Mouse (Mus musculus) megakaryocyte, embryonic 14.5 days (primary cell): ENCODE data around the gene Mmp15. TPM values are rescaled to one million over a fixed set of nuclear protein-coding genes. Genes with fewer than 3 reads are reported as not detected.

ENCODE experiments used
- H3K27me3 ChIP-seq: replicated peaks from 2 replicates; pipeline ENCODE3; 2012; ENCODE audit warnings: inconsistent platforms
- H3K36me3 ChIP-seq: replicated peaks from 2 replicates; pipeline ENCODE3; 2012; ENCODE audit warnings: low read length, inconsistent platforms, mixed read lengths
- H3K4me1 ChIP-seq: 2 replicates; pipeline ENCODE4 v1.6.1; 2012; ENCODE audit warnings: inconsistent platforms
- H3K4me3 ChIP-seq: replicated peaks from 2 replicates; pipeline ENCODE3; 2012; ENCODE audit warnings: moderate library complexity, mild to moderate bottlenecking, inconsistent platforms
- H3K9me3 ChIP-seq: 2 replicates; pipeline ENCODE4 v1.6.1; 2012; ENCODE audit warnings: inconsistent platforms
- FLI1 ChIP-seq: IDR thresholded peaks from 2 replicates; pipeline ENCODE4 v1.6.1; 2012; ENCODE audit warnings: low read length, inconsistent platforms, mixed read lengths
- GATA1 ChIP-seq: IDR thresholded peaks from 3 replicates; pipeline ENCODE4 v1.6.1; 2012; ENCODE audit warnings: mixed read lengths, low read length, inconsistent platforms, borderline replicate concordance
- polyA plus RNA-seq: library from polyadenylated mRNA; stranded (reverse); fragments of >175 nt; gene quantifications from 2 replicates; pipeline ENCODE4 v1.2.3, GENCODE M21; 2012; ENCODE audit warnings: low replicate concordance; ENCODE audit not compliant: insufficient read depth

Gene Mmp15
- polyA plus RNA-seq, 1 experiment = 0.27 TPM

GRCm38 (mm10) chr8:95401091-95401490 is 49.0 kb downstream of the Mmp15 start:
- TF ChIP-seq GATA1 = no peak
- TF ChIP-seq FLI1 = no peak
- no peaks in the 10 kb centered on the region for H3K36me3 ChIP-seq

GRCm38 (mm10) chr8:95409518-95409917 is 57.5 kb downstream of the Mmp15 start:
- H3K27me3 ChIP-seq = peaks cover 11% of the 10 kb centered on the region
- peaks cover 6% of the 10 kb centered on the region for H3K4me1 ChIP-seq
- no peak overlapping the region for H3K4me3 ChIP-seq
- H3K36me3 ChIP-seq = peaks cover 9% of the 10 kb centered on the region
- H3K9me3 ChIP-seq = peaks cover 4% of the 10 kb centered on the region; the same call in 1 of the 2 replicates
- TF ChIP-seq FLI1 = no peak
- no peak for TF ChIP-seq GATA1

More at GRCm38 (mm10) chr8:95401091-95401490, 49.0 kb downstream of the Mmp15 start:
- H3K9me3 ChIP-seq = peaks cover 1% of the 10 kb centered on the region; the same call in 1 of the 2 replicates
- peaks cover 29% of the 10 kb centered on the region for H3K4me1 ChIP-seq
- peaks cover 43% of the 10 kb centered on the region for H3K27me3 ChIP-seq
- no peak overlapping the region for H3K4me3 ChIP-seq

GRCm38 (mm10) chr8:95411309-95411972 is 59.4 kb downstream of the Mmp15 start:
- Histone ChIP-seq H3K9me3 (no peaks in the 10 kb centered on the region), H3K27me3 (peaks cover 7% of the 10 kb centered on the region), H3K4me1 (peaks cover 6% of the 10 kb centered on the region), H3K4me3 (no peak overlapping the region), H3K36me3 (peaks cover 9% of the 10 kb centered on the region)
- TF ChIP-seq GATA1 = no peak
- no peak for TF ChIP-seq FLI1

- Histone ChIP-seq H3K27me3 (no peaks in the 10 kb centered on the region), H3K36me3 (peaks cover 48% of the 10 kb centered on the region), H3K4me3 (no peak overlapping the region), H3K4me1 (peaks cover 8% of the 10 kb centered on the region), H3K9me3 (no peaks in the 10 kb centered on the region)
- TF ChIP-seq FLI1 = no peak
- TF ChIP-seq GATA1 = no peak
Observed at GRCm38 (mm10) chr8:95422193-95422810, 70.2 kb downstream of the Mmp15 start.

Other genes starting within 250 kb of the Mmp15 start
- 53.9 and 60.5 TPM in 2 replicates for gene Kifc3, start 149.5 kb upstream of the Mmp15 start, polyA plus RNA-seq
- gene Cngb1, start 45.7 kb upstream of the Mmp15 start, polyA plus RNA-seq = 0.34 and 0.82 TPM in 2 replicates
- not detected in 2 replicates for gene Tepp, start 41.7 kb upstream of the Mmp15 start, polyA plus RNA-seq
- gene Zfp319, start 20.3 kb upstream of the Mmp15 start, polyA plus RNA-seq = 4.3 and 8.2 TPM in 2 replicates
- gene Usb1, start 20.0 kb upstream of the Mmp15 start, polyA plus RNA-seq = 14.1 and 29.0 TPM in 2 replicates
- gene Cfap20, start 82.6 kb downstream of the Mmp15 start, polyA plus RNA-seq = 12.7 and 20.4 TPM in 2 replicates
- 6.6 and 7.8 TPM in 2 replicates for gene Csnk2a2, start 137.8 kb downstream of the Mmp15 start, polyA plus RNA-seq
- not detected in 2 replicates for gene Ccdc113, start 181.8 kb downstream of the Mmp15 start, polyA plus RNA-seq
- 0.79 TPM in 1 of 2 replicates, not detected in the other for gene Prss54, start 224.1 kb downstream of the Mmp15 start, polyA plus RNA-seq